Mouse (Mus musculus): ENCODE data around the gene Slamf6. TPM values are rescaled to one million over a fixed set of nuclear protein-coding genes. Genes with fewer than 3 reads are reported as not detected.

Slamf6 gene
- polyA plus RNA-seq, 1 experiment from 2014 or later, result 0.88 TPM

DNA sequence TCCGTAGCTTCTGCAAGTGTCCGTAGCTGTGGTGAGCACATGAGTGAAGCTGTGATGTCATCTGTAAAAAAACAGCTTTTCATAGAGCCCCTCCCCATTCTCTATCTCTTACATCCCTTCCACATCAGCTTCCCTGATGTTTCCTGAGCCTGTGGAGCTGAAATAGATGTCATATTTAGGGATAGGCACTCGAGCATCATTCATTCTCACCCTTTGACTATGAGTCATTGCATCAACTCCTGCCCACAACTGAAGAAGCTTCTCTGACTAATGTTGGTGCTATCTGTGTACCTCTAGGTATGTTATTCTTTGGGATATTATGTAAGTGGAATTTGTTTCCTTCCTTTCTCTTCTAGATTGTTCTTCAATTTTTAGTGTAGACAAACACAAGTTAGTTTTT is 7.6 kb downstream of the Slamf6 start:
- H3K27me3 ChIP-seq (replicated peaks), result no peaks in the 10 kb centered on the region
- H3K4me1 ChIP-seq (replicated peaks), result no peaks in the 10 kb centered on the region
- ATAC-seq, result no peak
- 73% methylated on average over 3 of the region's 3 CpGs for WGBS
- no peak overlapping the region for H3K9ac ChIP-seq
- H3K9me3 ChIP-seq, result no peaks in the 10 kb centered on the region
- no peaks in the 10 kb centered on the region for H3K36me3 ChIP-seq
- H3K27ac ChIP-seq, result no peak overlapping the region
- no peak overlapping the region for H3K4me3 ChIP-seq (replicated peaks)
- H3K4me2 ChIP-seq (replicated peaks), result no peak overlapping the region

DNA sequence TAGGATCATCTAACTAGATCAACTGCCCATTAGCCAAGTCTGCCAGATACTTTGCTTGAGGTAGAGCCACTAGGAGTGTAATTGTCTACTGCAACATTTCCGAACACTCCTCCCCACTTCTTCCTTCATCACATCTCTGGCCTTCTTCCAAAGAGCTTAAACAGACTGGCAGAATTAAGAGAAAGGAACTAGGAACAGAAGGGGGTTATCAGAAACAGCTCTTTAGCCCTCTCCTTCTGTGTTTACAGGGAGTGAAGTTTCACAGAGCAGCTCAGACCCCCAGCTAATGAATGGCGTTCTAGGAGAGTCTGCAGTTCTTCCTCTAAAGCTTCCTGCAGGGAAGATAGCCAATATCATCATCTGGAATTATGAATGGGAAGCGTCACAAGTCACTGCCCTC is 16.5 kb downstream of the Slamf6 start:
- no peak for ATAC-seq
- 31% methylated on average over 3 of the region's 3 CpGs for WGBS
- no peak overlapping the region for H3K27ac ChIP-seq
- H3K4me3 ChIP-seq (replicated peaks), result no peak overlapping the region
- no peaks in the 10 kb centered on the region for H3K4me1 ChIP-seq (replicated peaks)
- H3K9ac ChIP-seq, result no peak overlapping the region
- H3K9me3 ChIP-seq, result no peaks in the 10 kb centered on the region
- no peaks in the 10 kb centered on the region for H3K27me3 ChIP-seq (replicated peaks)
- no peaks in the 10 kb centered on the region for H3K36me3 ChIP-seq
- H3K4me2 ChIP-seq (replicated peaks), result no peak overlapping the region

DNA sequence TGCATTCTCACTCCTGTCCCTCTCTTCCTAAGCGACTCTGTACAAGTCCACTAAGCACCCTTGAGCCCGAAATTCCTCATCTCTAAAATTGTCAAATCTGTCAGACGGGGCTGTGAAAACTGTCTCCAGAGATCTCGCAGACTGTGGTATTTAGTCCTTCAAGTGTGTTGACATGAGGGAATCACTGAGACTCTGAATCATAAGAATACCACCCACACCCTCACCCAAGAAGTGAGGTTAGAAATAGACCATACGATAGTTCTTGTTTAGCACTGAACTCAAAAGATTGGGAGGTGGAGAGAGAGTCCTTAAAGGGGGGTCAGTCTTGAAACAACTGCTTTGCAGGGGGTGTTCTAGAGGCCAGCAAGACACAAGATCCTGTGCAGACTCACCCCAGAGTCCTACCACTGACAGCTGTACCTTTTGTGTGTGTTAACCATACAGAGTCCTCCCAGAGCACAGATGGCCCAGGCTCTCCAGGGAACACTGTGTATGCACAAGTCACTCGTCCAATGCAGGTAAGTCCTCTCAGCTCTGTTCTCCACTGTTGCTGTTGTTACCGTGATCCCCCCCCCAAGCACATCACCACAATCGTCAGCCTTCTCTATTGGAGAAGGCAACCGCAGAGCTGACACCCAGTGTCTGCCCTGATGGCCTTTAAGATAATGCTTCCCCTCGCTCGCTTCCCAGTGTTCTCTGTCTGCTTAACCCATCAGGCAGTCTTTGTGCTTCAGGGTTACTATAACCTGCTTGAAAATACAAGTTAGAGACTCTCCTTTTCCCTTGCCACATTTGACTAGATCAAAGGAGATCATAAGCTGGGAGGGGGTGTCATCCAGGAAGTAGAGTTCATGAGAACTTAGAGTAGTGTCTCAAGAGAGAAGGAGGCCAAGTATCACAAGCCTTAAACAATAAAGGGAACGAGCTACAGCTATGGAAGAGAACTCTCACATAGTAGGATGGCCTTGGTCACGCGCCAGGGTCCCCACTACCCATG is 21.9 kb downstream of the Slamf6 start:
- ATAC-seq, result no peak
- 76% methylated on average over 14 of the region's 14 CpGs for WGBS
- H3K4me1 ChIP-seq (replicated peaks), result no peaks in the 10 kb centered on the region
- H3K4me3 ChIP-seq (replicated peaks), result no peak overlapping the region
- no peaks in the 10 kb centered on the region for H3K27me3 ChIP-seq (replicated peaks)
- no peak overlapping the region for H3K4me2 ChIP-seq (replicated peaks)
- no peaks in the 10 kb centered on the region for H3K36me3 ChIP-seq
- no peaks in the 10 kb centered on the region for H3K9me3 ChIP-seq
- H3K9ac ChIP-seq, result no peak overlapping the region
- no peak overlapping the region for H3K27ac ChIP-seq

DNA sequence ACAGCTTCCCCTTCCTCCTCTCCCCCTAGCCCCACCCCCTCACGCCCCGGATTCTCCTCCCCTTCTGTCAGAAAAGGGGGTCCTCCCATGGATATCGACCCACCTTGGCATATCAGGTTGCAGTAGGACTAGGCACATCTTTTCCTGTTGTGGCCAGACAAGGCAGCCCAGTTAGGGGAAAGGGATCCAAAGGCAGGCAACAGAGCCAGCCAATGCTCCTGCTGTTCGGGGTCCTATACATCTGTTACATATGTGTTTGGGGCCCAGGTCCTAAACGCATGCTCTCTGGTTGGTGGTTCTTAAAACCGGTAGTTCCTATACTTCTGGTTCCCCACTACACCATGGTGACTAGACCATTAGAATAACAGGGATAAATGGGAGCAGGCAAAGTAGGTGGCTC is 23.3 kb downstream of the Slamf6 start:
- Histone ChIP-seq H3K4me2 (replicated peaks) (no peak overlapping the region), H3K9ac (no peak overlapping the region), H3K4me1 (replicated peaks) (no peaks in the 10 kb centered on the region), H3K36me3 (no peaks in the 10 kb centered on the region), H3K4me3 (replicated peaks) (no peak overlapping the region), H3K27ac (no peak overlapping the region), H3K9me3 (no peaks in the 10 kb centered on the region), H3K27me3 (replicated peaks) (no peaks in the 10 kb centered on the region)
- no peak for ATAC-seq
- WGBS, result 79% methylated on average over 6 of the region's 6 CpGs

DNA sequence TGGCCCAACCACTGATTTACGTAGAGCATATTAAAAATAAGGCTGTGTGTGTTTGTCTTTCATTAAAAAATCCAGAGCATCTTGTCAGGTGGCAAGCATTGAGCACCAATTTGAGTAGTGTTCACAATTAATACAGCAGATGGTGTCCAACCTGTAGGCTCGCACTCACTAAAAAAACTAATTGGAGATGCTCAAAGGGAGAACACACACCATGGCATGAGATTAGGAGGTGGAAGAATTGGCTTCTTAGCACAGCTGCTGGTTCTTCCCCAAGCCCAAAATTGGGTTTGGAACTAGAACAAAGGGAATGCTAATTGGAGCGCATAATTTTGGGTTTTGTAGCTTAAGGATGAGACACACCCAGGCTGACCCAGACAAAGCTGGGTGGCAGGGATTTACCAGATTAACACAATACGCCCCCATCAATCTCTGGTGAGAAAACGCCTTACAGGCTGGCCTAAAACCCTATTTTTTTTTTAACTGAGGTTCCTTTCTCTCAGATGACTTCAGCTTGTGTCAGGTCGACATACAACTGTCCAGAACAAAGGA is 29.2 kb downstream of the Slamf6 start:
- Histone ChIP-seq H3K27me3 (replicated peaks) (no peaks in the 10 kb centered on the region), H3K4me2 (replicated peaks) (no peak overlapping the region), H3K4me1 (replicated peaks) (no peaks in the 10 kb centered on the region), H3K36me3 (no peaks in the 10 kb centered on the region), H3K9ac (no peak overlapping the region), H3K27ac (no peak overlapping the region), H3K4me3 (replicated peaks) (no peak overlapping the region), H3K9me3 (no peaks in the 10 kb centered on the region)
- WGBS, result 81% methylated on average over 6 of the region's 6 CpGs
- ATAC-seq, result no peak

DNA sequence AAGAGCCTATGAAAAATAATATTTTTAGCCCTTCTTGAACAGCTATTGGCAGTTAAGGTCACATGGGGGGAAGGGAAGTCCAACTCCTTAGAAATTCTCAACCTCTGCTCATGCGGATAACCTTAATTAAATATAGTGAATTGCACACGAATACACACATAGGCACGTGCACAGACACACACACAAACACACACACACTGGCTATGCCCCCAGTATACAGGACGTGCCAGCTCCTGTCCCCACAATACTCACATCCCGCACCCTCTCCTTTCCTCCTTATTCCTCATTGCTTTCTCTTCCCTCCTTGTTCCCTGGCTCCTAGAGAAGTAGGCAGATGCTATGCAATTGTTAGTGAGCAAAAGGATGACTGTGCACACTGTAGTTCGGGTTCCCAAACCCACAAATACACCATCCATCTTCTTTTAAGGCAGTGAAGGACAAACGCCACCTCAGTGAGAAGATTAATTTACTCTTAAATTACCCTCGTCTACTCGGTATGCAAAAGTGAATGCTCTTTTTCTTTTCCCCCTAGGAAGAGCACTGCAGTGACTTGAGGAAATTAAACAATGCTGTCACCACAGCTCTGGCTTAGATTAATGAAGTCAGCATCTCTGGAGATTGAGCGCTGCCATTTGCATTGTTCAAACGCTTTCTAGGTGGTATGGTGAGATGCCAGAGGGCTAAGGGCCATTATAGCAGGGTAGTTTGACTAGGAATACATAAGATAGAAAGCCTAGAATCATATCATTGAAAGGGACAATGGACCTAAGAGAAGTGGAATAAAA is 31.0 kb downstream of the Slamf6 start:
- no peaks in the 10 kb centered on the region for H3K4me1 ChIP-seq (replicated peaks)
- no peak overlapping the region for H3K4me3 ChIP-seq (replicated peaks)
- ATAC-seq, result no peak
- 69% methylated on average over 11 of the region's 11 CpGs for WGBS
- no peak overlapping the region for H3K9ac ChIP-seq
- no peaks in the 10 kb centered on the region for H3K27me3 ChIP-seq (replicated peaks)
- no peak overlapping the region for H3K4me2 ChIP-seq (replicated peaks)
- no peak overlapping the region for H3K27ac ChIP-seq
- H3K9me3 ChIP-seq, result no peaks in the 10 kb centered on the region
- no peaks in the 10 kb centered on the region for H3K36me3 ChIP-seq

DNA sequence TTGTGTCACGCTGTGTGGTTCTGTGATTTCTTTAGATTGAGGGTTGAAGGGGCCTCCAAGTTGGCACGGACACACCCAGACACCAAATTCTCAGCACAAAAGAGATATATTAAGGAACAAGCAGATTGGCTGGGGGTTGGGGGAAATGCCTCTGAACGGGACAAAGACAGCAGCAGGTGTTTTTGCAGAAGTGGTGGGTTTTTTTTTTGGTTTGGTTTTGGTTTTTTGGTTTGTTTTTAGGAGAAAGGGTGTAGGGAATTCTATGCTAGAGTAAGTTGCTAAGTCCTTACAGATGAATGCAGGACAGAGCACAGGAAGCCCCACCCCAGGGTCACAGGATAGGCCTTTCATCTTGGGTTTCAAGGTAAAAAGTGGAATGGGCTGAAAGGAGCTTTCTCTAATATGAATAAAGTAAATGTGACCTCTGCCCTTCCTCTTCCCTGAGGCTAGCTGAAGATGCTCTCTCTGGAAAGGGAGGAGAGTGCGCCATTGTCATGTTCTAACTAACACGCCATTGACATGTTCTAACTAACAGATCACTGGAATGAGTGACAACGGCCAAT is 31.7 kb downstream of the Slamf6 start:
- Histone ChIP-seq H3K27ac (no peak overlapping the region), H3K27me3 (replicated peaks) (no peaks in the 10 kb centered on the region), H3K36me3 (no peaks in the 10 kb centered on the region), H3K4me1 (replicated peaks) (no peaks in the 10 kb centered on the region), H3K9ac (no peak overlapping the region), H3K9me3 (no peaks in the 10 kb centered on the region), H3K4me2 (replicated peaks) (no peak overlapping the region), H3K4me3 (replicated peaks) (no peak overlapping the region)
- ATAC-seq, result no peak
- WGBS, result 84% methylated on average over 6 of the region's 6 CpGs

DNA sequence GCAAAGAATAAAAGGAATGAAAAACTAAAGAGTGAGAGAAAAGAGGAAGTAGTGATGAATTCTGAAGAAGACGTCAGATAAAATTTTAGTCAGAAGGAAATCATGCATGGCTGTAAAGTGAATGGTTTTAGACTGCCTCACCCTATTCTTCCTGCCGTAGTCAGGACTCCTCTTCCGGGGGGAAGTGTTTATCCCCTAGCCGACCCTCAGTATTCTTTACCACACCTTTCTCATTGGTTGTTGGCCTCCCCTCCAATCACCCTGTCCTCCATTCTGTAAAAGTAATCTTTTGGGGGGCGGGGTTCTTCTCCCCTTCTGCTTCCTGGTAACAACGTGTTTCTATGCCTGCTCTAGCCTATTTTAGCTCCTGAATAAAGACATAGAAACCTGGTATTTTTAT is 37.8 kb downstream of the Slamf6 start:
- H3K27ac ChIP-seq, result no peak overlapping the region
- no peak overlapping the region for H3K4me3 ChIP-seq (replicated peaks)
- no peaks in the 10 kb centered on the region for H3K36me3 ChIP-seq
- no peak overlapping the region for H3K9ac ChIP-seq
- no peaks in the 10 kb centered on the region for H3K27me3 ChIP-seq (replicated peaks)
- H3K4me1 ChIP-seq (replicated peaks), result no peaks in the 10 kb centered on the region
- H3K4me2 ChIP-seq (replicated peaks), result no peak overlapping the region
- WGBS, result 72% methylated on average over 6 of the region's 6 CpGs
- H3K9me3 ChIP-seq, result no peaks in the 10 kb centered on the region
- no peak for ATAC-seq

DNA sequence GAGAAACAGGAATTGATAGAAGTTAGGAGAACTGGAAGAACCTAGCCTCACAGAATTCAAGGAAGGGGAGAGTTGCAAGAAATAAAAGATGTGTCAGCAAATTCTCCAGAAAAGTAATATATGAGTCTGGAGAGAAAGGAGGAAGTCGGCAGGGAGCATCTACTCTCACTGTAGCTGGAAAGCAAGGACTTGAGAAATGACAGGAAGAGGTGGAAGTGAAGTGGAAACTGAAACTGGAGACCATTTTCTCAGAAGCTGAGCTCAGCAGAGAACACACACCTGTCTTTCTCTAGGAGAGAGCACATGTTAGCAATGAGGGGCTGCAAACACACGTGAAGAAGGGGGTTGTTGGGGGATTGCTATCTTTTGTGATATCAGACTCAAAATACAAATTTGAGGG is 40.1 kb downstream of the Slamf6 start:
- no peak overlapping the region for H3K27ac ChIP-seq
- no peak overlapping the region for H3K9ac ChIP-seq
- no peaks in the 10 kb centered on the region for H3K9me3 ChIP-seq
- no peak overlapping the region for H3K4me2 ChIP-seq (replicated peaks)
- ATAC-seq, result no peak
- H3K4me1 ChIP-seq (replicated peaks), result no peaks in the 10 kb centered on the region
- no peaks in the 10 kb centered on the region for H3K27me3 ChIP-seq (replicated peaks)
- H3K36me3 ChIP-seq, result no peaks in the 10 kb centered on the region
- no peak overlapping the region for H3K4me3 ChIP-seq (replicated peaks)
- 47% methylated on average over 2 of the region's 2 CpGs for WGBS

DNA sequence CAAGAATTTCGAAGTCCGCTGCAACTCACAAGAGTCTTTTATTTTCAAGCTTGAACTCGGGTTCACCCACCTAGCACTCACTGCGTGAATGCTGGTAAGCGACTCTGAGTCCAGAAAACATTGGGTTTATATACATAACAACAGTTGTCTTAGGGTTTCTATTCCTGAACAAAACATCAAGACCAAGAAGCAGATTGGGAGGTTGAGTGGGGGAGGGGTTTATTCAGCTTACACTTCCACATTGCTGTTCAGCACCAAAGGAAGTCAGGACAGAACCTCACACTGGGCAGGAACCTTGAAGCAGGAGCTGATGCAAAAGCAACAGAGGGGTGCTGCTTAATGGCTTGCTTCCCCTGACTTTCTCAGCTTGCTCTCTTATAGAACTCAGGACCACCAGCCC is 43.4 kb downstream of the Slamf6 start:
- H3K4me2 ChIP-seq (replicated peaks), result no peak overlapping the region
- no peak overlapping the region for H3K4me3 ChIP-seq (replicated peaks)
- no peaks in the 10 kb centered on the region for H3K27me3 ChIP-seq (replicated peaks)
- H3K27ac ChIP-seq, result no peak overlapping the region
- ATAC-seq, result no peak
- H3K36me3 ChIP-seq, result no peaks in the 10 kb centered on the region
- WGBS, result 92% methylated on average over 5 of the region's 5 CpGs
- no peak overlapping the region for H3K9ac ChIP-seq
- H3K4me1 ChIP-seq (replicated peaks), result no peaks in the 10 kb centered on the region
- no peaks in the 10 kb centered on the region for H3K9me3 ChIP-seq

DNA sequence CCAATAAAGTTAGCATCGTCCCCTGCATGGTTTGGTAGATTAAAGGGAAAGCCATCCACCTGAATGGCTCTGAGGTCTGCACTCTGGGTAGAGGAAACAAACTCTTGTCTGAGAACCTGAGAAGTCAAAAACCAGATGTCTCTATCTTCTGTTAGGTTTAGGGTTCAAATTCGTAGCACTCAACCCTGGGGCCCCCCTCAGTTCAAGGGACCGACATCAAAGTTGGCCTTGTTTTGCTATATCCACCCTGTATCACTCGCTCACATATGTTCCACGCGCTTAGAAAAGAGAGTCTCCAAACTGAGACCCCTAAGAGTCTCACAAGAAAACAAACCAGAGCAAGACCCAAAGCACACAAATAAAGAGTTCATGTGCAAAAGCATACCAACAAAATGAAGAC is 44.4 kb downstream of the Slamf6 start:
- ATAC-seq, result no peak
- H3K27ac ChIP-seq, result no peak overlapping the region
- H3K9ac ChIP-seq, result no peak overlapping the region
- H3K36me3 ChIP-seq, result no peaks in the 10 kb centered on the region
- no peaks in the 10 kb centered on the region for H3K27me3 ChIP-seq (replicated peaks)
- no peak overlapping the region for H3K4me3 ChIP-seq (replicated peaks)
- H3K4me2 ChIP-seq (replicated peaks), result no peak overlapping the region
- H3K4me1 ChIP-seq (replicated peaks), result no peaks in the 10 kb centered on the region
- no peaks in the 10 kb centered on the region for H3K9me3 ChIP-seq
- WGBS, result 79% methylated on average over 6 of the region's 6 CpGs

DNA sequence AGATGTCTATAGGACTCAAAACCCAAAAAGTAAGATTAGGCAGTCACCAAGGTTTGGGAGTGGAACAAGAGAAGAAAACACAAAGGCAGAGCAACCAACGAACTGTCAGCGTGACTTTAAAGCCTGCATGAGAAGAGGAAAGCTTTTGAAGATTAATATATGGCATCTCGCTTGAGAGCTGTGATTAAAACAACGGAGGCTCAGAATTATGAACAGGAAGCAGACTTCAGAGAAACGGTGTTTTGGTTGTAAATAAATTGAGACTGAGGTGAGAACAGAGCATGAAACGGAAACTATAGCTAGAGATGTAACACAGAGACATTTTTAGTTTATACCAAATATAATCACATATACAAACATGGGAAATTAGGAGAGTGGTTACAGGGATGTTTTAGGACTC is 46.3 kb downstream of the Slamf6 start:
- Histone ChIP-seq H3K9me3 (no peaks in the 10 kb centered on the region), H3K4me3 (replicated peaks) (no peak overlapping the region), H3K9ac (no peak overlapping the region), H3K27me3 (replicated peaks) (no peaks in the 10 kb centered on the region), H3K4me1 (replicated peaks) (no peaks in the 10 kb centered on the region), H3K27ac (no peak overlapping the region), H3K4me2 (replicated peaks) (no peak overlapping the region), H3K36me3 (no peaks in the 10 kb centered on the region)
- ATAC-seq, result no peak
- 56% methylated on average over 6 of the region's 6 CpGs for WGBS

All from intestine, embryonic 15.5 days (tissue).